Mouse (Mus musculus) bone marrow macrophage, adult 2 months (primary cell): Measurements from ENCODE around the gene Il9r.

Experiments used
- CTCF ChIP-seq: IDR thresholded peaks from 2 replicates; pipeline ENCODE4 v1.5.1; 2012; ENCODE audit warnings: low read depth, mild to moderate bottlenecking, low read length, moderate library complexity
- POLR2A ChIP-seq: IDR thresholded peaks from 2 replicates; pipeline ENCODE4 v1.6.1; 2012; ENCODE audit warnings: mild to moderate bottlenecking, low read depth, low read length, borderline replicate concordance

GRCm38 (mm10) chr11:32232848-32233247, 32.8 kb upstream of the Il9r start:
- no peak for TF ChIP-seq CTCF
- TF ChIP-seq POLR2A: no peak
